Mouse (Mus musculus) midbrain, postnatal 0 days (tissue): ENCODE measurements at regions not wholly inside any gene's neighbourhood (a gene's known extent, or its start where the extent isn't known, plus 50 kb on each side); places are given as distances from the start of the nearest gene placed in this dataset.

Experiments used
- ATAC-seq: fragments of 200-750 bp; cut with Nextera tagmentation; 2 replicates; pipeline ENCODE4 v1.8.0; 2017; ENCODE audit warnings: moderate number of reproducible peaks, mild to moderate bottlenecking, moderate TSS enrichment, moderate library complexity; ENCODE audit not compliant: low FRiP score
- DNase-seq: peaks from one replicate; pipeline ENCODE4 v3.0.0-alpha.2; 2015; ENCODE audit warnings: low spot score
- H3K27ac ChIP-seq: fragments of 300-500 bp; sonication (generic); 2 replicates; pipeline ENCODE4 v1.5.1; 2014; ENCODE audit warnings: low read depth, mild to moderate bottlenecking, low read length, mixed read lengths
- H3K27me3 ChIP-seq: fragments of 300-500 bp; sonication (generic); 2 replicates; pipeline ENCODE4 v1.6.1; 2014; ENCODE audit warnings: low read length, control low read depth, mixed read lengths; ENCODE audit not compliant: insufficient read depth
- H3K36me3 ChIP-seq: fragments of 300-500 bp; sonication (generic); 2 replicates; pipeline ENCODE4 v1.6.1; 2014; ENCODE audit warnings: low read length, control low read depth, mixed read lengths; ENCODE audit not compliant: insufficient read depth
- H3K4me1 ChIP-seq: fragments of 300-500 bp; sonication (generic); 2 replicates; pipeline ENCODE4 v1.6.1; 2014; ENCODE audit warnings: mild to moderate bottlenecking, control low read depth, antibody characterized with exemption, low read length, mixed read lengths; ENCODE audit not compliant: insufficient read depth
- H3K4me2 ChIP-seq: fragments of 300-500 bp; sonication (generic); 2 replicates; pipeline ENCODE4 v1.6.1; 2014; ENCODE audit warnings: low read depth, mild to moderate bottlenecking, low read length, mixed read lengths; ENCODE audit not compliant: poor library complexity, severe bottlenecking
- H3K4me3 ChIP-seq: fragments of 300-500 bp; sonication (generic); 2 replicates; pipeline ENCODE4 v1.5.1; 2014; ENCODE audit warnings: low read depth, mild to moderate bottlenecking, low read length, moderate library complexity
- H3K9ac ChIP-seq: fragments of 300-500 bp; sonication (generic); replicated peaks from 2 replicates; pipeline ENCODE4 v1.6.1; 2014; ENCODE audit warnings: mild to moderate bottlenecking, low read length, moderate library complexity, mixed read lengths; ENCODE audit not compliant: poor library complexity, severe bottlenecking
- H3K9me3 ChIP-seq: fragments of 300-500 bp; sonication (generic); 2 replicates; pipeline ENCODE4 v1.6.1; 2016; ENCODE audit warnings: low read length, control low read depth
- CTCF ChIP-seq: IDR thresholded peaks from 2 replicates; pipeline ENCODE4 v1.5.1; 2016; ENCODE audit warnings: antibody characterized with exemption, mild to moderate bottlenecking
- WGBS: fragments of 180-500 bp; shearing (Covaris S2); extraction: QIAGEN DNeasy Blood & Tissue Kit; methylation state at CpG from one replicate; pipeline ENCODE4 v1.1.7; 2014; 5-methylcytosine and 5-hydroxymethylcytosine counted together

DNA sequence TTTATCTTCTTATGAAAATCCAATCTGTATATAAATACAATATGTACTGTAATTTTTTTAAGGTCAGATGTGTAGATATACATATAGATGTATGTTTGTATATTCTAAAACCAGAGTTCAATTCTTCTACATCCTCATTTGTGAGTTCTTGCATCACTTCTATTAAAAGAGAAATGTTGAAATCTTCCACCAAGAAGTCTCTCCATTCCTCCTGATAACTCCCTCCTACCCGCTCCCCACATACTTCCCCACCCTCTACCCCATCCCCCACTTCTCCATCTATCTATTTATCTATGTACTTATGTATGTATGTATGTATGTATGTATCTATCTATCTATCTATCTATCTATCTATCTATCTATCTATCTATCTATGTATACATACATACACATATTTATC is 285.3 kb downstream of the Lmo4 start:
- Histone ChIP-seq H3K4me1 (no peaks in the 10 kb centered on the region), H3K27ac (no peak overlapping the region), H3K27me3 (no peaks in the 10 kb centered on the region), H3K4me3 (no peak overlapping the region), H3K9ac (no peak overlapping the region), H3K36me3 (no peaks in the 10 kb centered on the region), H3K9me3 (no peaks in the 10 kb centered on the region), H3K4me2 (no peak overlapping the region)
- ATAC-seq (no peak), DNase-seq (no peak)
- 96% methylated on average over 1 of the region's 1 CpGs for WGBS
- TF ChIP-seq CTCF, result no peak

DNA sequence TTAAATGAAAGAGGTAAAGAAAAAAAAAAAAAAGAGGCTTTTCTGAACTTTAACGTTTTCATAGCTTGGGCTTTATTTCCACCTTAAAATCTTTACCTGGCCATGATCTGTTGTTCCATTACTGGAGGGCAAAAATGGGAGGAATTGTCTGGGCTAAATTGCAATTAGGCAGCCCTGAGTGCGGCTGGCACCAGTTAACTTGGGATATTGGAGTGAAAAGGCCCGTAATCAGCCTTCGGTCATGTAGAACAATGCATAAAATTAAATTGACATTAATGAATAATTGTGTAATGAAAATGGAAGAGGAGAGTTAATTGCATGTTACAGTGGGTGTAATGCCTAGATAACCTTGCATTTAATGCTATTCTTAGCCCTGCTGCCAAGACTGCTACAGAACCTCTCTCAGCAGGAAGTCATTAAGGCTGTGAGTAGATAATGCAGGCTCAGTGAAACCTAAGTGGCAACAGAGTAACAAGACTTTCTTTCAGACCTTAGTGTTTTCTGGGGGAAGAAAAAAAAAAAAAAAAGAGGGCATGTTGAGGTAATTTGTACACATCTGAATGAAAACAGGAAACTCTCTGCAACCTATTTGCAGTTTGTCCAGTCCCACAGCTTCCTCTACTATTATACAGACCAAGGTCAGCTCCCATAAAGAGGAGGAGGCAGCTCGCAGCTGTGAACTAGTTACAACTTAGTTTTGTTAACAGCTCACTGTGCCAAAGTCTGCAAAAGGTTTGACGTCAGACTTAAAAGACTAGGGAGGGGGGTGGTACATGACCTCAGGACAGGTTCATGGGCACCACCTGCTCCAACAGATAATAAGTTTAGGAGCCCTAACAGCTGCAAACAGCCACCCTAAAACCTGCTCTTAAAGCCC is 290.4 kb downstream of the Lmo4 start:
- TF ChIP-seq CTCF, result no peak
- Histone ChIP-seq H3K4me3 (no peak overlapping the region), H3K4me2 (no peak overlapping the region), H3K27me3 (no peaks in the 10 kb centered on the region), H3K36me3 (no peaks in the 10 kb centered on the region), H3K27ac (no peak overlapping the region), H3K9ac (no peak overlapping the region), H3K4me1 (no peaks in the 10 kb centered on the region), H3K9me3 (no peaks in the 10 kb centered on the region)
- ATAC-seq (no peak), DNase-seq (peak; percentile 50)
- 35% methylated on average over 6 of the region's 6 CpGs for WGBS

- ATAC-seq, result no peak
- Histone ChIP-seq H3K4me2 (no peak overlapping the region), H3K27ac (no peak overlapping the region), H3K27me3 (no peaks in the 10 kb centered on the region), H3K9ac (no peak overlapping the region), H3K4me3 (no peak overlapping the region), H3K36me3 (no peaks in the 10 kb centered on the region), H3K4me1 (no peaks in the 10 kb centered on the region), H3K9me3 (no peaks in the 10 kb centered on the region)
- TF ChIP-seq CTCF, result no peak
- 64% methylated on average over 3 of the region's 3 CpGs for WGBS
- no peak for DNase-seq
Observed at GRCm38 (mm10) chr3:143913044-143913574, 291.9 kb downstream of the Lmo4 start.

- Histone ChIP-seq H3K36me3 (no peaks in the 10 kb centered on the region), H3K4me3 (no peak overlapping the region), H3K27me3 (no peaks in the 10 kb centered on the region), H3K9ac (no peak overlapping the region), H3K27ac (no peak overlapping the region), H3K4me1 (no peaks in the 10 kb centered on the region), H3K9me3 (no peaks in the 10 kb centered on the region), H3K4me2 (no peak overlapping the region)
- 76% methylated on average over 6 of the region's 6 CpGs for WGBS
- ATAC-seq (no peak), DNase-seq (peak; percentile 11)
- TF ChIP-seq CTCF, result no peak
Observed at GRCm38 (mm10) chr3:143912433-143912832, 292.6 kb downstream of the Lmo4 start.

- no peak overlapping the region for H3K27ac ChIP-seq
- H3K9ac ChIP-seq, result no peak overlapping the region
- H3K27me3 ChIP-seq, result no peaks in the 10 kb centered on the region
- H3K36me3 ChIP-seq, result no peaks in the 10 kb centered on the region
- no peaks in the 10 kb centered on the region for H3K4me1 ChIP-seq
- DNase-seq (no peak), ATAC-seq (no peak)
- no peak for TF ChIP-seq CTCF
- H3K9me3 ChIP-seq, result no peaks in the 10 kb centered on the region
- no peak overlapping the region for H3K4me3 ChIP-seq
- H3K4me2 ChIP-seq, result no peak overlapping the region
- WGBS, result 79% methylated on average over 6 of the region's 6 CpGs
Observed at GRCm38 (mm10) chr3:143909341-143909740, 295.7 kb downstream of the Lmo4 start.

DNA sequence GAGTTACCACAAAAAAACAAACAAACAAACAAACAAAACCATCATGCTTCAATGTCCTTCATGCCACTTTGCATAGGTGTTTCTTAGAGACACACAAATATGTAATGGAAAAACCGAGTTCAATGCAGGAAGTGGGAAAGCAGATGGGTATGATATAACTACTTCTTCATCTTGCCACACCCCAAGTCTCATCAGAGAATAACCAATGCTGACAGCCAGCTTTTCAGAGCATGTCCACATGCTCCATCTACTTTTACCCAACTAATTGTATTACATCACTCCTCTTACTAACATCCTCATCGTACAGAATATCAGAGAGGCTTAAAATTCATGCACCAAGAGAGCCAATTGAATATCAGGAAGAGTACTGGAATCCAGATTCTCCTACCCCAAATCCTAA is 301.6 kb downstream of the Lmo4 start:
- WGBS, result 90% methylated on average over 2 of the region's 2 CpGs
- ATAC-seq, result no peak

More for the DNA sequence above, 301.6 kb downstream of the Lmo4 start:
- Histone ChIP-seq H3K36me3 (no peaks in the 10 kb centered on the region), H3K4me1 (no peaks in the 10 kb centered on the region), H3K4me3 (no peak overlapping the region), H3K27ac (no peak overlapping the region), H3K4me2 (no peak overlapping the region), H3K9me3 (no peaks in the 10 kb centered on the region), H3K9ac (no peak overlapping the region), H3K27me3 (no peaks in the 10 kb centered on the region)
- no peak for TF ChIP-seq CTCF
- DNase-seq, result no peak
